Mouse (Mus musculus): ENCODE measurements around the gene Macf1. TPM values are rescaled to one million over a fixed set of nuclear protein-coding genes. Genes with fewer than 3 reads are reported as not detected.

The Macf1 gene
- total and polyA plus RNA-seq, 3 experiments = 71.4 to 223 (median 222) TPM

GRCm38 (mm10) chr4:123416829-123417228 lies 267.3 kb downstream of the Macf1 start:
- TF ChIP-seq POLR2A (IDR thresholded peaks at IDR 0.05; ENCODE audit: insufficient read depth, low read depth, low read length) (no peak), EP300 (IDR thresholded peaks at IDR 0.05; ENCODE audit: insufficient read depth, low read depth, low read length) (no peak), CTCF (IDR thresholded peaks at IDR 0.05) (no peak)
- Histone ChIP-seq H3K36me3 (ENCODE audit: control insufficient read depth, insufficient read depth, low read length) (peaks cover 26% of the 10 kb centered on the region), H3K27me3 (ENCODE audit: control insufficient read depth, insufficient read depth, low read length) (no peaks in the 10 kb centered on the region), H3K4me3 (no peak overlapping the region), H3K9ac (ENCODE audit: low read depth, low read length) (no peak overlapping the region), H3K27ac (no peak overlapping the region; the same call in 1 of the 2 replicates), H3K79me2 (replicated peaks; ENCODE audit: control insufficient read depth, insufficient read depth, low read length) (no peaks in the 10 kb centered on the region), H3K4me1 (ENCODE audit: control insufficient read depth, insufficient read depth, low read length) (peaks cover 9% of the 10 kb centered on the region)
- DNase-seq = no peak
- intact Hi-C loops (cut with DNase I) = no loop called here
- 57% methylated on average over 2 of the region's 2 CpGs for WGBS

- TF ChIP-seq POLR2A (IDR thresholded peaks at IDR 0.05; ENCODE audit: insufficient read depth, low read depth, low read length) = no peak
- TF ChIP-seq CTCF (IDR thresholded peaks at IDR 0.05) = no peak
- TF ChIP-seq EP300 (IDR thresholded peaks at IDR 0.05; ENCODE audit: insufficient read depth, low read depth, low read length) = no peak
- peak overlapping the region; percentile 32; the same call in 1 of the 2 replicates for H3K27ac ChIP-seq
- H3K4me1 ChIP-seq (ENCODE audit: control insufficient read depth, insufficient read depth, low read length) = peaks cover 9% of the 10 kb centered on the region
- H3K9ac ChIP-seq (ENCODE audit: low read depth, low read length) = no peak overlapping the region
- no peaks in the 10 kb centered on the region for H3K79me2 ChIP-seq (replicated peaks; ENCODE audit: control insufficient read depth, insufficient read depth, low read length)
- DNase-seq = no peak
- H3K4me3 ChIP-seq = no peak overlapping the region
- peaks cover 27% of the 10 kb centered on the region for H3K36me3 ChIP-seq (ENCODE audit: control insufficient read depth, insufficient read depth, low read length)
- H3K27me3 ChIP-seq (ENCODE audit: control insufficient read depth, insufficient read depth, low read length) = no peaks in the 10 kb centered on the region
- WGBS = 97% methylated on average over 1 of the region's 1 CpGs
- intact Hi-C loops (cut with DNase I) = no loop called here
Observed at GRCm38 (mm10) chr4:123415566-123415965, 268.6 kb downstream of the Macf1 start.

- TF ChIP-seq POLR2A (IDR thresholded peaks at IDR 0.05; ENCODE audit: insufficient read depth, low read depth, low read length) (no peak), EP300 (IDR thresholded peaks at IDR 0.05; ENCODE audit: insufficient read depth, low read depth, low read length) (no peak), CTCF (IDR thresholded peaks at IDR 0.05) (no peak)
- no peak overlapping the region for H3K9ac ChIP-seq (ENCODE audit: low read depth, low read length)
- WGBS = 12% methylated on average over 2 of the region's 2 CpGs
- H3K27me3 ChIP-seq (ENCODE audit: control insufficient read depth, insufficient read depth, low read length) = no peaks in the 10 kb centered on the region
- H3K27ac ChIP-seq = peak overlapping the region; percentile 98
- DNase-seq = no peak
- no peaks in the 10 kb centered on the region; the same call in 1 of the 2 replicates for H3K79me2 ChIP-seq (replicated peaks; ENCODE audit: control insufficient read depth, insufficient read depth, low read length)
- no peak overlapping the region for H3K4me3 ChIP-seq
- peaks cover 41% of the 10 kb centered on the region for H3K36me3 ChIP-seq (ENCODE audit: control insufficient read depth, insufficient read depth, low read length)
- intact Hi-C loops (cut with DNase I) = loop anchor here (5.0 kb wide), 1 partner anchor 253 kb away; no protein-coding TSS in a partner anchor
- peaks cover 21% of the 10 kb centered on the region for H3K4me1 ChIP-seq (ENCODE audit: control insufficient read depth, insufficient read depth, low read length)
Observed at GRCm38 (mm10) chr4:123413876-123414275, 270.3 kb downstream of the Macf1 start.

GRCm38 (mm10) chr4:123412981-123413380 lies 271.2 kb downstream of the Macf1 start:
- Histone ChIP-seq H3K4me1 (ENCODE audit: control insufficient read depth, insufficient read depth, low read length) (peaks cover 24% of the 10 kb centered on the region), H3K27me3 (ENCODE audit: control insufficient read depth, insufficient read depth, low read length) (no peaks in the 10 kb centered on the region), H3K79me2 (replicated peaks; ENCODE audit: control insufficient read depth, insufficient read depth, low read length) (no peaks in the 10 kb centered on the region; the same call in 1 of the 2 replicates), H3K27ac (peak overlapping the region; percentile 98), H3K4me3 (no peak overlapping the region; the same call in 1 of the 2 replicates), H3K36me3 (ENCODE audit: control insufficient read depth, insufficient read depth, low read length) (peaks cover 49% of the 10 kb centered on the region), H3K9ac (ENCODE audit: low read depth, low read length) (no peak overlapping the region)
- intact Hi-C loops (cut with DNase I) = loop anchor here (5.0 kb wide), 1 partner anchor 254 kb away; no protein-coding TSS in a partner anchor
- TF ChIP-seq CTCF (IDR thresholded peaks at IDR 0.05) = no peak
- WGBS = 36% methylated on average over 2 of the region's 2 CpGs
- DNase-seq = no peak

GRCm38 (mm10) chr4:123412528-123412878 lies 271.7 kb downstream of the Macf1 start:
- DNase-seq = no peak

GRCm38 (mm10) chr4:123411732-123412527 lies 272.2 kb downstream of the Macf1 start:
- peak overlapping the region; percentile 94 for H3K9ac ChIP-seq (ENCODE audit: low read depth, low read length)
- intact Hi-C loops (cut with DNase I) = loop anchor here (1.0 to 5.0 kb wide), 2 partner anchors 15 to 255 kb away; no protein-coding TSS in a partner anchor
- under 1% methylated on average over 67 of the region's 69 CpGs for WGBS

More at GRCm38 (mm10) chr4:123412528-123412878, 271.7 kb downstream of the Macf1 start:
- Histone ChIP-seq H3K36me3 (ENCODE audit: control insufficient read depth, insufficient read depth, low read length) (peaks cover 51% of the 10 kb centered on the region), H3K27ac (peak overlapping the region; percentile 98), H3K79me2 (replicated peaks; ENCODE audit: control insufficient read depth, insufficient read depth, low read length) (no peaks in the 10 kb centered on the region; the same call in 1 of the 2 replicates), H3K27me3 (ENCODE audit: control insufficient read depth, insufficient read depth, low read length) (no peaks in the 10 kb centered on the region), H3K4me3 (peak overlapping the region; percentile 75), H3K9ac (ENCODE audit: low read depth, low read length) (peak overlapping the region; percentile 94), H3K4me1 (ENCODE audit: control insufficient read depth, insufficient read depth, low read length) (peaks cover 29% of the 10 kb centered on the region)
- WGBS = 15% methylated on average over 6 of the region's 6 CpGs
- intact Hi-C loops (cut with DNase I) = loop anchor here (5.0 kb wide), 1 partner anchor 255 kb away; no protein-coding TSS in a partner anchor
- TF ChIP-seq EP300 (IDR thresholded peaks at IDR 0.05; ENCODE audit: insufficient read depth, low read depth, low read length) (peak; percentile 46; the same call in 1 of the 2 replicates), CTCF (IDR thresholded peaks at IDR 0.05) (no peak), POLR2A (IDR thresholded peaks at IDR 0.05; ENCODE audit: insufficient read depth, low read depth, low read length) (no peak)

More at GRCm38 (mm10) chr4:123411732-123412527, 272.2 kb downstream of the Macf1 start:
- H3K27ac ChIP-seq = peak overlapping the region; percentile 98
- peak; percentile 92 to 94 for DNase-seq
- no peaks in the 10 kb centered on the region; the same call in 1 of the 2 replicates for H3K79me2 ChIP-seq (replicated peaks; ENCODE audit: control insufficient read depth, insufficient read depth, low read length)
- H3K36me3 ChIP-seq (ENCODE audit: control insufficient read depth, insufficient read depth, low read length) = peaks cover 55% of the 10 kb centered on the region
- H3K4me3 ChIP-seq = peak overlapping the region; percentile 75
- TF ChIP-seq CTCF (IDR thresholded peaks at IDR 0.05) (peak; percentile 40), POLR2A (IDR thresholded peaks at IDR 0.05; ENCODE audit: insufficient read depth, low read depth, low read length) (peak; percentile 63; the same call in 1 of the 2 replicates), EP300 (IDR thresholded peaks at IDR 0.05; ENCODE audit: insufficient read depth, low read depth, low read length) (no peak)
- no peaks in the 10 kb centered on the region for H3K27me3 ChIP-seq (ENCODE audit: control insufficient read depth, insufficient read depth, low read length)
- H3K4me1 ChIP-seq (ENCODE audit: control insufficient read depth, insufficient read depth, low read length) = peaks cover 30% of the 10 kb centered on the region
